Mouse (Mus musculus) regulatory T cell (primary cell): Measurements from ENCODE around the gene Cbl.

ENCODE experiments used
- in situ Hi-C: fragments of 300-600 bp; cut with MboI, MseI; formaldehyde crosslinking; loops from one replicate; pipeline ENCODE4 v1.15.1; 2025; ENCODE audit warnings: high pct_unique_total_duplicates

The Cbl gene

GRCm38 (mm10) chr9:44240911-44241310 is 7.1 kb upstream of the Cbl start:
- in situ Hi-C loops: no loop called here

- in situ Hi-C loops: no loop called here
These were observed 6.5 kb upstream of the Cbl start, which contains the start of gene Ccdc153 for GRCm38 (mm10) chr9:44240399-44240798. Gene Ccdc153, plus strand, starts transcription at chr9:44240676.

GRCm38 (mm10) chr9:44239447-44239846 is 5.6 kb upstream of the Cbl start:
- in situ Hi-C loops: no loop called here

- in situ Hi-C loops: no loop called here
These were observed 4.8 kb upstream of the Cbl start for GRCm38 (mm10) chr9:44238501-44239190.

- in situ Hi-C loops: no loop called here
These were observed 3.3 kb upstream of the Cbl start for GRCm38 (mm10) chr9:44237128-44237527.

GRCm38 (mm10) chr9:44236601-44237000 is 2.8 kb upstream of the Cbl start:
- in situ Hi-C loops: no loop called here

- in situ Hi-C loops: no loop called here
These were observed 904 bp upstream of the Cbl start for GRCm38 (mm10) chr9:44234479-44235427.

GRCm38 (mm10) chr9:44233021-44233801 is 638 bp downstream of the Cbl start:
- in situ Hi-C loops: no loop called here

GRCm38 (mm10) chr9:44231609-44232008 is 2.2 kb downstream of the Cbl start:
- in situ Hi-C loops: no loop called here

- in situ Hi-C loops: loop anchor here (5.0 kb wide), 1 partner anchor 39 kb away; no protein-coding TSS in a partner anchor
These were observed 7.9 kb downstream of the Cbl start for GRCm38 (mm10) chr9:44225993-44226392.

- in situ Hi-C loops: no loop called here
These were observed 20.3 kb downstream of the Cbl start for GRCm38 (mm10) chr9:44213538-44213937.

- in situ Hi-C loops: no loop called here
These were observed 21.4 kb downstream of the Cbl start for GRCm38 (mm10) chr9:44212406-44212805.

GRCm38 (mm10) chr9:44209416-44209815 is 24.4 kb downstream of the Cbl start:
- in situ Hi-C loops: no loop called here

GRCm38 (mm10) chr9:44207840-44208239 is 26.0 kb downstream of the Cbl start:
- in situ Hi-C loops: no loop called here

GRCm38 (mm10) chr9:44200458-44200857 is 33.4 kb downstream of the Cbl start:
- in situ Hi-C loops: no loop called here

GRCm38 (mm10) chr9:44199580-44199979 is 34.3 kb downstream of the Cbl start:
- in situ Hi-C loops: no loop called here

GRCm38 (mm10) chr9:44199166-44199565 is 34.7 kb downstream of the Cbl start:
- in situ Hi-C loops: no loop called here

- in situ Hi-C loops: no loop called here
These were observed 37.5 kb downstream of the Cbl start for GRCm38 (mm10) chr9:44196354-44196753.

- in situ Hi-C loops: no loop called here
These were observed 39.8 kb downstream of the Cbl start for GRCm38 (mm10) chr9:44194000-44194399.

- in situ Hi-C loops: no loop called here
These were observed 41.1 kb downstream of the Cbl start for GRCm38 (mm10) chr9:44192794-44193193.

GRCm38 (mm10) chr9:44192312-44192711 is 41.5 kb downstream of the Cbl start:
- in situ Hi-C loops: no loop called here

- in situ Hi-C loops: no loop called here
These were observed 42.7 kb downstream of the Cbl start for GRCm38 (mm10) chr9:44191166-44191565.
